Mouse (Mus musculus) kidney, adult 2 months (tissue): ENCODE results near the gene Ccdc114. TPM values are rescaled to one million over a fixed set of nuclear protein-coding genes. Genes with fewer than 3 reads are reported as not detected.
A peak's percentile ranks its signal among the peaks of the same experiment; 100 is the strongest.

Source experiments
- DNase-seq: peaks from one replicate; pipeline ENCODE4 v3.0.0; 2021
- H3K27ac ChIP-seq: fragments of 200-500 bp; 2 replicates; pipeline ENCODE4 v1.5.1; 2012; ENCODE audit warnings: low read depth, low read length, control low read depth, inconsistent platforms; ENCODE audit not compliant: insufficient read depth
- H3K27me3 ChIP-seq: fragments of 200-500 bp; replicated peaks from 2 replicates; pipeline ENCODE4 v1.6.1; 2012; ENCODE audit warnings: mild to moderate bottlenecking, moderate library complexity, low read length, inconsistent platforms; ENCODE audit not compliant: control insufficient read depth, insufficient read depth
- H3K36me3 ChIP-seq: fragments of 200-500 bp; 2 replicates; pipeline ENCODE4 v1.6.1; 2012; ENCODE audit warnings: mild to moderate bottlenecking, moderate library complexity, low read length, inconsistent platforms; ENCODE audit not compliant: control insufficient read depth, insufficient read depth
- H3K4me1 ChIP-seq: fragments of 200-500 bp; 2 replicates; pipeline ENCODE4 v1.6.1; 2011; ENCODE audit warnings: low read length; ENCODE audit not compliant: control insufficient read depth, insufficient read depth
- H3K4me3 ChIP-seq: fragments of 200-500 bp; 2 replicates; pipeline ENCODE4 v1.5.1; 2011; ENCODE audit warnings: mild to moderate bottlenecking, low read depth, low read length, control low read depth; ENCODE audit not compliant: insufficient read depth
- CTCF ChIP-seq: fragments of 200-500 bp; conservative IDR thresholded peaks from 2 replicates; pipeline ENCODE4 v1.5.1; 2011; ENCODE audit warnings: low read depth, mild to moderate bottlenecking, control low read depth, low read length, moderate library complexity, mixed read lengths; ENCODE audit not compliant: insufficient read depth, insufficient read length
- POLR2A ChIP-seq: fragments of 200-500 bp; IDR thresholded peaks from one replicate; pipeline ENCODE4 v1.6.1; 2011; ENCODE audit warnings: low read depth, low read length, control low read depth
- WGBS: fragments of 180-500 bp; shearing (Covaris S2); methylation state at CpG from one replicate; pipeline ENCODE4 v1.1.7; 2018; 5-methylcytosine and 5-hydroxymethylcytosine counted together
- polyA plus RNA-seq: library from polyadenylated mRNA; depleted of rRNA; stranded (reverse); fragments of >200 nt; gene quantifications from 2 replicates; pipeline ENCODE4 v1.2.3, GENCODE M21; 2012

Ccdc114 gene
- polyA plus RNA-seq, 1 experiment: 8.6 TPM

GRCm38 (mm10) chr7:45919083-45919671, 4.7 kb upstream of the Ccdc114 start:
- TF ChIP-seq POLR2A: no peak
- TF ChIP-seq CTCF: peak; percentile 52
- no peak for DNase-seq
- H3K27ac ChIP-seq: no peak overlapping the region
- H3K27me3 ChIP-seq: no peaks in the 10 kb centered on the region
- WGBS: 79% methylated on average over 14 of the region's 14 CpGs
- H3K36me3 ChIP-seq: no peaks in the 10 kb centered on the region
- no peak overlapping the region for H3K4me3 ChIP-seq
- peaks cover 6% of the 10 kb centered on the region; the same call in 1 of the 2 replicates for H3K4me1 ChIP-seq

GRCm38 (mm10) chr7:45919761-45920160, 4.1 kb upstream of the Ccdc114 start:
- Histone ChIP-seq H3K4me3 (no peak overlapping the region), H3K27me3 (no peaks in the 10 kb centered on the region), H3K4me1 (peaks cover 6% of the 10 kb centered on the region; the same call in 1 of the 2 replicates), H3K36me3 (no peaks in the 10 kb centered on the region), H3K27ac (no peak overlapping the region)
- TF ChIP-seq CTCF: no peak
- TF ChIP-seq POLR2A: no peak
- no peak for DNase-seq
- WGBS: 72% methylated on average over 4 of the region's 4 CpGs

- peak overlapping the region; percentile 37 for H3K27ac ChIP-seq
- TF ChIP-seq POLR2A: no peak
- no peak for TF ChIP-seq CTCF
- H3K36me3 ChIP-seq: no peaks in the 10 kb centered on the region
- H3K27me3 ChIP-seq: no peaks in the 10 kb centered on the region
- peak overlapping the region; percentile 57 for H3K4me3 ChIP-seq
- DNase-seq: no peak
- H3K4me1 ChIP-seq: peaks cover 6% of the 10 kb centered on the region; the same call in 1 of the 2 replicates
- WGBS: 22% methylated on average over 9 of the region's 9 CpGs
These were observed 3.2 kb upstream of the Ccdc114 start for GRCm38 (mm10) chr7:45920583-45921241.

GRCm38 (mm10) chr7:45921242-45921621, 2.6 kb upstream of the Ccdc114 start, which contains the start of gene Emp3:
Emp3 (minus strand) TSS chr7:45921404.
- Histone ChIP-seq H3K36me3 (no peaks in the 10 kb centered on the region), H3K4me3 (peak within 1 kb of the TSS; percentile 57), H3K4me1 (peaks cover 6% of the 10 kb centered on the region; the same call in 1 of the 2 replicates), H3K27me3 (no peaks in the 10 kb centered on the region), H3K27ac (peak within 1 kb of the TSS; percentile 82)
- peak; percentile 43 for DNase-seq
- WGBS: 23% methylated on average over 9 of the region's 9 CpGs
- no peak for TF ChIP-seq CTCF
- TF ChIP-seq POLR2A: no peak

- TF ChIP-seq POLR2A (no peak), CTCF (no peak)
- Histone ChIP-seq H3K27ac (peak overlapping the region; percentile 82), H3K4me3 (no peak overlapping the region), H3K36me3 (no peaks in the 10 kb centered on the region), H3K4me1 (peaks cover 4% of the 10 kb centered on the region; the same call in 1 of the 2 replicates), H3K27me3 (no peaks in the 10 kb centered on the region)
- WGBS: 73% methylated on average over 12 of the region's 12 CpGs
- no peak for DNase-seq
These were observed 1.8 kb upstream of the Ccdc114 start for GRCm38 (mm10) chr7:45921950-45922600.

- peak overlapping the region; percentile 75 for H3K4me3 ChIP-seq
- no peaks in the 10 kb centered on the region for H3K4me1 ChIP-seq
These were observed 727 bp upstream of the Ccdc114 start for GRCm38 (mm10) chr7:45922928-45923761.

More at GRCm38 (mm10) chr7:45922928-45923761, 727 bp upstream of the Ccdc114 start:
- DNase-seq: peak; percentile 97
- H3K36me3 ChIP-seq: no peaks in the 10 kb centered on the region
- WGBS: under 1% methylated on average over 37 of the region's 37 CpGs
- no peaks in the 10 kb centered on the region for H3K27me3 ChIP-seq
- TF ChIP-seq CTCF (no peak), POLR2A (no peak)
- peak overlapping the region; percentile 96 for H3K27ac ChIP-seq
